Mouse (Mus musculus) thymus, adult 2 months (tissue): ENCODE results near the gene Rpl36al. TPM values are rescaled to one million over a fixed set of nuclear protein-coding genes. Genes with fewer than 3 reads are reported as not detected.
"Not testable (repeated sequence)": the region's sequence is repeated elsewhere in the genome, so short reads cannot be mapped to it uniquely, and the experiment has no call there.

Source experiments
- DNase-seq: peaks from one replicate; pipeline ENCODE4 v3.0.0; 2021
- H3K27ac ChIP-seq: fragments of 200-500 bp; 2 replicates; pipeline ENCODE4 v1.5.1; 2012; ENCODE audit warnings: low read length, control low read depth; ENCODE audit not compliant: control insufficient read depth, insufficient read depth
- H3K27me3 ChIP-seq: fragments of 200-500 bp; 2 replicates; pipeline ENCODE4 v1.6.1; 2012; ENCODE audit warnings: mild to moderate bottlenecking, low read length, moderate library complexity, mixed read lengths; ENCODE audit not compliant: control insufficient read depth, insufficient read depth
- H3K36me3 ChIP-seq: fragments of 200-500 bp; 2 replicates; pipeline ENCODE4 v1.6.1; 2012; ENCODE audit warnings: mild to moderate bottlenecking, low read length, moderate library complexity; ENCODE audit not compliant: control insufficient read depth, insufficient read depth
- H3K4me1 ChIP-seq: fragments of 200-500 bp; replicated peaks from 2 replicates; pipeline ENCODE4 v1.6.1; 2012; ENCODE audit warnings: low read length; ENCODE audit not compliant: control insufficient read depth, insufficient read depth
- H3K4me3 ChIP-seq: fragments of 200-500 bp; 2 replicates; pipeline ENCODE4 v1.5.1; 2012; ENCODE audit warnings: mild to moderate bottlenecking, low read length, control low read depth, moderate library complexity; ENCODE audit not compliant: control insufficient read depth, insufficient read depth
- CTCF ChIP-seq: fragments of 200-500 bp; IDR thresholded peaks from 2 replicates; pipeline ENCODE4 v1.5.1; 2012; ENCODE audit warnings: mild to moderate bottlenecking, control low read depth, low read length, moderate library complexity, borderline replicate concordance; ENCODE audit not compliant: control insufficient read depth, poor library complexity, insufficient read depth; ENCODE audit errors: extremely low read depth
- POLR2A ChIP-seq: fragments of 200-500 bp; IDR thresholded peaks from 2 replicates; pipeline ENCODE4 v1.6.1; 2012; ENCODE audit warnings: mild to moderate bottlenecking, low read length, control low read depth, moderate library complexity; ENCODE audit not compliant: control insufficient read depth, poor library complexity, insufficient read depth; ENCODE audit errors: extremely low read depth
- WGBS: fragments of 180-500 bp; shearing (Covaris S2); methylation state at CpG from one replicate; pipeline ENCODE4 v1.1.7; 2018; 5-methylcytosine and 5-hydroxymethylcytosine counted together
- polyA plus RNA-seq: library from polyadenylated mRNA; depleted of rRNA; stranded (reverse); fragments of >200 nt; gene quantifications from 2 replicates; pipeline ENCODE4 v1.2.3, GENCODE M21; 2012

The Rpl36al gene
- polyA plus RNA-seq, 1 experiment, result 166 TPM

DNA sequence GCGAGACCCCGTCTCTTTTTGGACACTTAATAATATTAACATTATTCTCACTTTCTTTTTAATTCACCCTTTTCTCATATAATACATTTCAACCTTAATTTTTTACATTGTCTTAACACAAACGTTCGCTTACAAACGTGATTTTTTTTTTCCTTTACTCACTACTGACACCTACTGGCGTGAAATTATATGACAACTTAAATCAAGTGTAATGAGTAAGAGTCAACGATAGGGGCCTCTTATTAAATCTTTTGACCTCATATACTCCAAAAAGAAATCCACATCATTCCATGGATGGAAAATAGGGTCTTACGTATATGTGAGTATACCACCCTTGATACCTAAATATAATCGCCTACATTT, 24.3 kb downstream of the Rpl36al start:
- peaks cover 2% of the 10 kb centered on the region; the same call in 1 of the 2 replicates for H3K4me1 ChIP-seq
- H3K27ac ChIP-seq, result no peak overlapping the region
- no peak for DNase-seq
- no peaks in the 10 kb centered on the region for H3K27me3 ChIP-seq
- 3% methylated on average over 9 of the region's 9 CpGs for WGBS
- peaks cover 15% of the 10 kb centered on the region for H3K36me3 ChIP-seq
- no peak for TF ChIP-seq POLR2A
- no peak for TF ChIP-seq CTCF
- no peak overlapping the region for H3K4me3 ChIP-seq

DNA sequence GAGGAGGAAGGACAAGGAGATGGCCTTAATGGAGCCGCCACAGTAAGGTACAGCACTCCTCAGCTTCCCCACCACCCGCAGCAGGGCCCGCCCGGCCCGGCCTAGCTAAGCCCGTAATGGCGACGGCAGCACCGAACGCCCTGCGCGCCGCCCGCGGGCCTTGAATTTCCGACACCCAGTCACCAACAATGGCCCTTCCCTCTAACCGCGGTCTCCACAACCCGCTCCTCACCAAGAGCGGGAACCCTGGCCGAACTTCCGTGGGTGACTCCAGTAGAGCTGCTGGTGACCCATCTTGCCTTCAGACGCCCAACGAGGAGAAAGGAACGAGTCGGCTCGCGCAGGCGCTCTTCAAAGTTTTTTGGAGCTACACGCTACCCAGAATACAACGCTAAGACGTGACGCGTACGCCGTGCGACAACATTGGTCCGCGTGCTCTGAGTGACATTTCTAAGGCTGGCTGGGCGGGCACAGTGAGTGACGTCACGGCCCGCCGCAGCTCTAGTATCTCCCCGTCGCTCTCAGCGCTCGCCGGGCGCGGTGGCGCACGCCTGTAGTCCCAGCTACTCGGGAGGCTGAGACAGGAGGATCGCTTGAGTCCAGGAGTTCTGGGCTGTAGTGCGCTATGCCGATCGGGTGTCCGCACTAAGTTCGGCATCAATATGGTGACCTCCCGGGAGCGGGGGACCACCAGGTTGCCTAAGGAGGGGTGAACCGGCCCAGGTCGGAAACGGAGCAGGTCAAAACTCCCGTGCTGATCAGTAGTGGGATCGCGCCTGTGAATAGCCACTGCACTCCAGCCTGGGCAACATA, 24.9 kb downstream of the Rpl36al start, which contains the start of gene Rps29:
Rps29 (minus strand) TSS at position 422 of the 813 bp plus-strand sequence.
- peaks cover 15% of the 10 kb centered on the region for H3K36me3 ChIP-seq
- WGBS, result under 1% methylated on average over 61 of the region's 68 CpGs

DNA sequence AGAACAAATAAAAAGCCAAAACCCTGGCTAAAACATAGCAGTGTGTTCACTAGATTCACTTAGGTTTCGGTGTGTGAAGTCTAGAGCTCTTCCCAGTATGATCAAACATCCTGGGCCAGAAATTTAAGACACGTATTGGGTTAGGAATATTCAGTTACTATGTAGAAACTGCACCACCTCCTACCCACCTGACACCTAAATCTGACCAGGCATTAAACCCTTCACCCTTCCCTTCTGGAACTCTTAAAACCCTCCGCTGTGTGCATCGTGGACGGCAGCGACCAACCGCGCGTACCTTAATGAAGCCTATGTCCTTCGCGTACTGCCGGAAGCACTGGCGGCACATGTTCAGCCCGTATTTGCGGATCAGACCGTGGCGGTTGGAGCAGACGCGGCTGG, 25.5 kb downstream of the Rpl36al start:
- WGBS, result under 1% methylated on average over 19 of the region's 19 CpGs
- H3K4me3 ChIP-seq, result peak overlapping the region; percentile 93
- no peaks in the 10 kb centered on the region for H3K27me3 ChIP-seq
- TF ChIP-seq CTCF (peak; percentile 10; the same call in 1 of the 2 replicates), POLR2A (no peak)
- H3K4me1 ChIP-seq, result peaks cover 2% of the 10 kb centered on the region; the same call in 1 of the 2 replicates
- H3K36me3 ChIP-seq, result peaks cover 15% of the 10 kb centered on the region
- no peak for DNase-seq
- peak overlapping the region; percentile 69 for H3K27ac ChIP-seq

More for the DNA sequence above, 24.9 kb downstream of the Rpl36al start, which contains the start of gene Rps29:
- H3K27ac ChIP-seq, result peak within 1 kb of the TSS; percentile 69
- peak; percentile 93 for DNase-seq
- not testable (repeated sequence) for H3K4me1 ChIP-seq, H3K27me3 ChIP-seq
- TF ChIP-seq POLR2A, result peak; percentile 83
- peak within 1 kb of the TSS; percentile 93 for H3K4me3 ChIP-seq

DNA sequence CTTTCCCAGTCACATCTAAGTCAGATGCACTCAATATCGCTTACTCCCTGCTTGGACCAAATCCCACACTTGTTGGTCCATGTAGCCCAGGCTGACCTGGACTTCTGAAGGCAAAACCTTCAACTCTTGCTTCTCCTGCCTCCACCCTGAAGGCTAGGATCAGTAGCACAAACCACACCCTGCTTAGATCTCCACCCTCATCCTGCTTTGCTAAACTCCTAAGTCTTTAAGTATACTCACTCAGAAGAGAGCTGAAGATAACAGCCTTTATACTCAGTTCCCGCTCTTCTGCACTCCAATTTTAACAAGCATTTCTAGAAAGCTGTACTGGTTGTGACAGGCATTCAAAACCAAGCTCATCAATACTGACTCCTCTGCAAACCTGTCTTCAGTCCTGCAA, 26.8 kb downstream of the Rpl36al start:
- Histone ChIP-seq H3K27me3 (no peaks in the 10 kb centered on the region), H3K36me3 (peaks cover 15% of the 10 kb centered on the region), H3K27ac (no peak overlapping the region), H3K4me1 (peaks cover 2% of the 10 kb centered on the region; the same call in 1 of the 2 replicates), H3K4me3 (no peak overlapping the region)
- DNase-seq, result no peak
- 99% methylated on average over 2 of the region's 2 CpGs for WGBS
- TF ChIP-seq CTCF (no peak), POLR2A (no peak)

DNA sequence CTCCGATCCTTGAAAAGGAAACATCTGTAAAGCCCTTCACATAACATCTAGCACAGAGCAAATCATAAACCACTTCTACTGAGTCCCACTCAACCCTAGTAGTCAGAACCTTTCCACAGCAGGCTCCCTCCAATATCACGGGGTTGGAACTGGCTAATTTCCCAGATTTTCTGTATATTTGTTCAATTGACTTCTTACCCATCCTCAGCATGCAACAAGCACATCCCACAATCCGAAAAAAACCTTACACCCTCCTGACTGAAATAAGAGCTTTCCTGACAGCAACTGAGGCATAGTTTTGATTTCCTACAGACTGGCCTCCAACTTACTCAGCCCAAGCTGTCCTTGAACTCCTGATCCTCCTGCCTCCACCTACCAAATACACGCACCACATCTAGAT, 27.4 kb downstream of the Rpl36al start:
- H3K4me3 ChIP-seq, result no peak overlapping the region

DNA sequence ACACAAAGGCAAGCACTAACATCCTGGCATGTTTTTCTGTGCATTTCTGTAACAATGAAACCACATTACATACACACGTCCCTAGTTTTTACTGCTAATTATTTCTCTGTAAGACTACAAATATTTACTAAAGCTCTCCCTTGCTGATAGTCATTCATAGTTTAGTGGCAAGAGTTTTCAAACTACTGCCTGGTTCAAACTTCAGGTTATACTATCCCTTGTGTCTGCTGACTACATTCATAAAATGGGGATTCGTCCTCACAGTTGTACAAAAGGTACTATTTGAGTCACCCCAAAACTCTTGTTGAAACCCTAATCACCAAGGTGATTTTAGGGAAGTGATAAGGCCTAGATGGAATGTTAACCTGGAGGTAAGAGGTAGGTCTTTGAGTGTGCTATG, 28.0 kb downstream of the Rpl36al start:
- 88% methylated on average over 2 of the region's 2 CpGs for WGBS
- no peak overlapping the region for H3K27ac ChIP-seq
- TF ChIP-seq CTCF (no peak), POLR2A (no peak)
- H3K4me1 ChIP-seq, result peaks cover 2% of the 10 kb centered on the region; the same call in 1 of the 2 replicates
- DNase-seq, result no peak
- no peaks in the 10 kb centered on the region for H3K27me3 ChIP-seq
- H3K4me3 ChIP-seq, result no peak overlapping the region
- H3K36me3 ChIP-seq, result peaks cover 15% of the 10 kb centered on the region

More for the DNA sequence above, 27.4 kb downstream of the Rpl36al start:
- peaks cover 2% of the 10 kb centered on the region; the same call in 1 of the 2 replicates for H3K4me1 ChIP-seq
- peaks cover 15% of the 10 kb centered on the region for H3K36me3 ChIP-seq
- H3K27me3 ChIP-seq, result no peaks in the 10 kb centered on the region
- 96% methylated on average over 4 of the region's 4 CpGs for WGBS
- TF ChIP-seq POLR2A (no peak), CTCF (no peak)
- H3K27ac ChIP-seq, result no peak overlapping the region
- no peak for DNase-seq

DNA sequence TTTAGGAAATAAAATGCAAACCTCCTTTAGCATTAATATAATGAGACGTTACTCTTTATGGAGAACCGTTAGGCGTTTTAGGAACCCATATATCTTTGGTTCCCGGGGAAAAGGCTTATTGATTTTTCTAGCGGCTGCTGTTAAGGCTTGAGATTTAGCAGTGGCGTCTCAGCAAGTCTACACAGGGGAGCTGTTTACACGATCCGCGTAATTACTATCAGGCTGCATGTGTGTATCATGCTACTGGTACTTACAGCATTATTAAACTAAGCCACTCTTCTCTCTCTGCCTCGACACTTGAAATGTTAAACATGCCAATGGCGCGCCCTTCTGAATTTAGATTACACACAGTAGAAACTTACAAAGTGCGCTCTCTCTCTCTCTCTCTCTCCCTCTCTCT, 33.8 kb downstream of the Rpl36al start:
- no peak for TF ChIP-seq POLR2A
- TF ChIP-seq CTCF, result no peak
- WGBS, result 93% methylated on average over 13 of the region's 13 CpGs
- no peak for DNase-seq
- Histone ChIP-seq H3K27me3 (no peaks in the 10 kb centered on the region), H3K27ac (no peak overlapping the region), H3K4me3 (no peak overlapping the region), H3K36me3 (no peaks in the 10 kb centered on the region), H3K4me1 (no peaks in the 10 kb centered on the region)
